Mouse (Mus musculus): ENCODE measurements around the gene 1700047I17Rik2. TPM values are rescaled to one million over a fixed set of nuclear protein-coding genes. Genes with fewer than 3 reads are reported as not detected.

Gene 1700047I17Rik2
- 1 to 10 TPM; 3.8 to 5.9 TPM for total RNA-seq (2023)

DNA sequence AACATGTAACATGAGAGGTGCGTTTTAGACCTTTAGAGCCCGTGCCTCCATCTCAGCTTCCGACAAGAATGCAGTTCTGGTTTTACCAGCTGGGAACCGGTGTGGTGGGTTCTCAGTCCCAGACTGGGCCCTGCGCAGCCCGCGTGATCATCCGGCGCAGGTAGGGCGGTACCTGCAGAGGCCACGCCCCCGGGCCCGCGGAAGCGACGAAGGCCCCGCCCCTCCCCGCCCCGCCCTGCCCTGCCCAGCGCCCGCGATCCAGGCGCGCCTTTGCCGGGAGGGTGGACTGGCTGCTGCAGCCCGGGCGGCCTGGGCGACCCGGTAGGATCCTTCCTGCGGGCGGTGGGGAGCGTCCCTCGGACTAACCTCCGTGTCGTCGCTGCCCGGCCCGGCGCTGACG, at the start of gene 1700047I17Rik2:
Gene 1700047I17Rik2 (plus strand): TSS at position 287 of the 400 bp plus-strand sequence.

DNA sequence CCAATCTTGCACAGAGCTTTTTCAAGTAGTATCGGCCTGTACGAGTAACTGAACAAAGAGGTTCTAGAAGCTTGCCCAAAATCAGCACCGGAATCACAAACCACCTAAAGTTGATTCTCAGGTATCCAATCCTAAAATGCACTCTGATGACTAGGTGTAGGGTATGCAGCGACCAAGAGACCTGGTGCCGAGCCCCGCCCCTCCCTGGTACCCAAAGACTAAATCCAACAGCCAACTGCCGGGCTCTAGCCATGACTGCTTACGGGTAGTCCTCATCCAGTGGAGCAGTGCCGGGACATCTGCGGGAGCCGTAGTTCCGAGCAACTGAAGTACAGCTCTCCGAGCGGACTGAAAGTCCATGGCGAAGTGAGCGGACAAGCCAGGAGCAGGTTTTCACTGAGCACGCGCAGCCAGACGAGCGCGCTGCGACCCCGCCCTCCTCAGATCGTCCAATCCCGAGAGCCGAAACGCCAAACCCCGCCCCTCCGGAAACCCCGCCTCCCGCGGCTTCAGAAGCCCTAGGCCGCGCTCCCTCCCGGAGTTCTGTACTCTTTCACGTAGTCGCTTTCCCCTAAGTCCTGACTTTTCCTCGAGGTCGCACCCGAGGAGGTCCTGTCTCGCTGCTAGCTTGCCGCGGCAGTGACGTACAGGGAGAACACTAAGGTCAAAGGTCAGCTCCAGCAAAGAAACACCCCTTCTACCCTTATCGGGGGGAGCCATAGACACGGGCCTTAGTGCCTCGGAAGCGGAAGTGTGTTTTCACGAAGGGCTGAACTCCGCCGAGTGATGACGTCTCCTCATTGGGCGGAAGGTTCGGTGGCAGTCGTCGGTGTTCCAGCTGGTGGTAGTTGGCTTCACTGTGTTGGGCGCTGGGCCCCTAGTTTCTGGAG, 44.6 kb upstream of the 1700047I17Rik2 start, which contains the start of gene Srp54b:
Gene Srp54b (plus strand): TSS at position 546 of the 890 bp plus-strand sequence.

DNA sequence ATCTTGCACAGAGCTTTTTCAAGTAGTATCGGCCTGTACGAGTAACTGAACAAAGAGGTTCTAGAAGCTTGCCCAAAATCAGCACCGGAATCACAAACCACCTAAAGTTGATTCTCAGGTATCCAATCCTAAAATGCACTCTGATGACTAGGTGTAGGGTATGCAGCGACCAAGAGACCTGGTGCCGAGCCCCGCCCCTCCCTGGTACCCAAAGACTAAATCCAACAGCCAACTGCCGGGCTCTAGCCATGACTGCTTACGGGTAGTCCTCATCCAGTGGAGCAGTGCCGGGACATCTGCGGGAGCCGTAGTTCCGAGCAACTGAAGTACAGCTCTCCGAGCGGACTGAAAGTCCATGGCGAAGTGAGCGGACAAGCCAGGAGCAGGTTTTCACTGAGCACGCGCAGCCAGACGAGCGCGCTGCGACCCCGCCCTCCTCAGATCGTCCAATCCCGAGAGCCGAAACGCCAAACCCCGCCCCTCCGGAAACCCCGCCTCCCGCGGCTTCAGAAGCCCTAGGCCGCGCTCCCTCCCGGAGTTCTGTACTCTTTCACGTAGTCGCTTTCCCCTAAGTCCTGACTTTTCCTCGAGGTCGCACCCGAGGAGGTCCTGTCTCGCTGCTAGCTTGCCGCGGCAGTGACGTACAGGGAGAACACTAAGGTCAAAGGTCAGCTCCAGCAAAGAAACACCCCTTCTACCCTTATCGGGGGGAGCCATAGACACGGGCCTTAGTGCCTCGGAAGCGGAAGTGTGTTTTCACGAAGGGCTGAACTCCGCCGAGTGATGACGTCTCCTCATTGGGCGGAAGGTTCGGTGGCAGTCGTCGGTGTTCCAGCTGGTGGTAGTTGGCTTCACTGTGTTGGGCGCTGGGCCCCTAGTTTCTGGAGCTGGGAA, 30.5 kb downstream of the 1700047I17Rik2 start, which contains the start of gene Srp54c:
Gene Srp54c (plus strand): TSS at position 543 of the 894 bp plus-strand sequence.

Other genes with a start within 250 kb of the 1700047I17Rik2 start
- gene Gm20403, start 213.1 kb upstream of the 1700047I17Rik2 start, total RNA-seq (2023), result not detected
- 100 to 1,000 TPM; 148 to 156 TPM for gene Baz1a, start 185.2 kb upstream of the 1700047I17Rik2 start, total RNA-seq (2023)
- 1 to 10 TPM; 4.1 to 4.5 TPM for gene 2700097O09Rik, start 119.5 kb upstream of the 1700047I17Rik2 start, total RNA-seq (2023)
- gene Srp54a, start 119.3 kb upstream of the 1700047I17Rik2 start, total RNA-seq (2023), result 10 to 100 TPM; 37.2 to 37.5 TPM
- 1 to 10 TPM; 3.9 to 5.9 TPM for gene Fam177a, start 75.1 kb upstream of the 1700047I17Rik2 start, total RNA-seq (2023)
- gene Srp54b, start 44.5 kb upstream of the 1700047I17Rik2 start, total RNA-seq (2023), result 10 to 100 TPM; 21.0 to 32.6 TPM
- 10 to 100 TPM; 11.2 to 15.6 TPM for gene Srp54c, start 30.6 kb downstream of the 1700047I17Rik2 start, total RNA-seq (2023)
- gene 1110008L16Rik, start 100.0 kb downstream of the 1700047I17Rik2 start, total RNA-seq (2023), result 1 to 10 TPM; 3.0 to 3.9 TPM
- 10 to 100 TPM; 17.0 to 17.3 TPM for gene Ppp2r3c, start 103.4 kb downstream of the 1700047I17Rik2 start, total RNA-seq (2023)
- gene Psma6, start 184.6 kb downstream of the 1700047I17Rik2 start, total RNA-seq (2023), result 100 to 1,000 TPM in 1 of 2 experiments, 10 to 100 TPM in 1; 91.3 to 105 TPM

All from neutrophil, adult 83 days (primary cell).